Mouse (Mus musculus): ENCODE data around the gene Rab3gap2. TPM values are rescaled to one million over a fixed set of nuclear protein-coding genes. Genes with fewer than 3 reads are reported as not detected.

Gene Rab3gap2
- polyA plus RNA-seq (2012; rRNA removed): 19.4 and 19.7 TPM in 2 replicates

GRCm38 (mm10) chr1:185203909-185204661, at the start of gene Rab3gap2:
Gene Rab3gap2 (plus strand): TSS chr1:185204117.

GRCm38 (mm10) chr1:185328721-185329610, 125.0 kb downstream of the Rab3gap2 start, which contains the start of gene Iars2:
Gene Iars2 (minus strand): TSS chr1:185329396.

GRCm38 (mm10) chr1:185331983-185332430, 128.1 kb downstream of the Rab3gap2 start, which contains the start of gene Bpnt1:
Gene Bpnt1 (plus strand): TSS chr1:185332149.

Other genes starting within 250 kb of the Rab3gap2 start
- 3.1 and 3.8 TPM in 2 replicates for gene Mark1, start 204.5 kb upstream of the Rab3gap2 start, polyA plus RNA-seq (2012; rRNA removed)
- 35.3 and 37.2 TPM in 2 replicates for gene Iars2, start 125.3 kb downstream of the Rab3gap2 start, polyA plus RNA-seq (2012; rRNA removed)
- gene Bpnt1, start 128.0 kb downstream of the Rab3gap2 start, polyA plus RNA-seq (2012; rRNA removed): 78.2 and 104 TPM in 2 replicates
- gene Eprs, start 158.9 kb downstream of the Rab3gap2 start, polyA plus RNA-seq (2012; rRNA removed): 5.5 and 6.8 TPM in 2 replicates

All from colon, adult 2 months (tissue).